Mouse (Mus musculus) G1E (cell line): Measurements from ENCODE around the gene Gm48552.

Experiments used
- CTCF ChIP-seq: IDR thresholded peaks from 2 replicates; pipeline ENCODE4 v1.5.1; 2012; ENCODE audit warnings: low read depth, low read length, inconsistent platforms, mixed read lengths
- GATA1 ChIP-seq: IDR thresholded peaks from 2 replicates; pipeline ENCODE4 v1.6.1; 2012; ENCODE audit warnings: borderline replicate concordance, low read length, inconsistent platforms, mixed read lengths
- TAL1 ChIP-seq: conservative IDR thresholded peaks from 2 replicates; pipeline ENCODE4 v1.6.1; 2012; ENCODE audit warnings: low read depth, low read length, inconsistent platforms, mixed read lengths

DNA sequence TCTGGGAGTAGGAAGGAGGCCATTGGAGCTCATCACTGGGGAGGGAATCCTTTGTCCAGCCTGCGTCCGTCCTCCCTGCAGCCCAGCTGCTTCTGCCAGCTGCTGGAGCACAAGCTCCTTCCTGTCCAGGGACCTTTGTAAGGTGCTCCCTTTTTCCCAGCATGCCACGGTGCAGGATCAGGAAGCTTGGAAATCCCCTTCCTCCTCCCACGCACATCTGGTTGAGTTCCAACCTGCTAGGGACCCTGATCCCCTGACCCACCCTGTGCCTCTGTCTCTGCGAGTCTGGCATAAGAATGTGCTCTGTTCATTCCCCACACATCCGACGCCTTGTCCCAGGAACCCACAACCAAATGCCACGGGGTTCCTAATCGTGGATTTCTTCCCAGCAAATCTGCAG lies 22.2 kb downstream of the Gm48552 start:
- no peak for TF ChIP-seq CTCF
- no peak for TF ChIP-seq GATA1
- TF ChIP-seq TAL1, result no peak
